Mouse (Mus musculus) T-helper 1 cell (primary cell): ENCODE results near the gene Rdh19.
"Not testable (repeated sequence)": the region's sequence is repeated elsewhere in the genome, so short reads cannot be mapped to it uniquely, and the experiment has no call there.

Experiments
- in situ Hi-C: fragments of 300-600 bp; cut with MboI, MseI; formaldehyde crosslinking; loops from one replicate; pipeline ENCODE4 v1.15.1; 2025; ENCODE audit warnings: high pct_unique_total_duplicates

Gene Rdh19

DNA sequence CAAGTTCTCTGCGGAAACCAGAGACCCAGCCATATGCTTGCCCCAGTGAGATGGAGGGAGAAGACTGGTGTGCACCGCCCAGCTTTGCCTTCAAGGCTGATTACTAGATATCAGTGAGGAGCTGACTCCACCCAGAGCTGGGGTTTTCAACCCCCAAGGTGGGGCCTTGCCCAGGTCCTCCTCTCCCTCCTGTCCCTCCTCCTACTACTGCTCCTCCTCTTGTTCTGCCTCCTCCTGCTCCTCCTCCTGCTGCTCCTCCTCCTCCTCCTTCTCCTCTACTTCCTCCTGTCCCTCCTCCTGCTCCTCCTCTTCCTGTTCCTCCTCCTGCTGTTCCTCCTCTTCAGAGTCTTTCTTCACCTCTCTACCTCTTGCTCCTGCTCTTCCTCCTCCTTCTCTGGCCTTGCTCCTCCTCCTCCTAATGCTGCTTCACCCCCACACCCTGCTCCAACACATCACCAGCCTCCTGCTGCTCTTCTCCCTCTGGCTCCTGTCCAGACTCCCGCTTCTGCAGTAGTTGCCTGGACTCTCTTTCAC is 29.5 kb downstream of the Rdh19 start:
- in situ Hi-C loops: loop anchor here (10.0 kb wide), 1 partner anchor 906 kb away; no protein-coding TSS in a partner anchor

- in situ Hi-C loops: no loop called here
Observed at GRCm38 (mm10) chr10:127881041-127881440, 31.3 kb downstream of the Rdh19 start.

GRCm38 (mm10) chr10:127886551-127886950 is 36.8 kb downstream of the Rdh19 start:
- in situ Hi-C loops: no loop called here

GRCm38 (mm10) chr10:127886971-127887370 is 37.2 kb downstream of the Rdh19 start:
- in situ Hi-C loops: no loop called here

- in situ Hi-C loops: no loop called here
Observed at GRCm38 (mm10) chr10:127888605-127889004, 38.9 kb downstream of the Rdh19 start, which contains the start of gene Rdh7. Rdh7 (minus strand) TSS chr10:127888817.

- in situ Hi-C loops: no loop called here
Observed at GRCm38 (mm10) chr10:127891481-127891880, 41.8 kb downstream of the Rdh19 start.

DNA sequence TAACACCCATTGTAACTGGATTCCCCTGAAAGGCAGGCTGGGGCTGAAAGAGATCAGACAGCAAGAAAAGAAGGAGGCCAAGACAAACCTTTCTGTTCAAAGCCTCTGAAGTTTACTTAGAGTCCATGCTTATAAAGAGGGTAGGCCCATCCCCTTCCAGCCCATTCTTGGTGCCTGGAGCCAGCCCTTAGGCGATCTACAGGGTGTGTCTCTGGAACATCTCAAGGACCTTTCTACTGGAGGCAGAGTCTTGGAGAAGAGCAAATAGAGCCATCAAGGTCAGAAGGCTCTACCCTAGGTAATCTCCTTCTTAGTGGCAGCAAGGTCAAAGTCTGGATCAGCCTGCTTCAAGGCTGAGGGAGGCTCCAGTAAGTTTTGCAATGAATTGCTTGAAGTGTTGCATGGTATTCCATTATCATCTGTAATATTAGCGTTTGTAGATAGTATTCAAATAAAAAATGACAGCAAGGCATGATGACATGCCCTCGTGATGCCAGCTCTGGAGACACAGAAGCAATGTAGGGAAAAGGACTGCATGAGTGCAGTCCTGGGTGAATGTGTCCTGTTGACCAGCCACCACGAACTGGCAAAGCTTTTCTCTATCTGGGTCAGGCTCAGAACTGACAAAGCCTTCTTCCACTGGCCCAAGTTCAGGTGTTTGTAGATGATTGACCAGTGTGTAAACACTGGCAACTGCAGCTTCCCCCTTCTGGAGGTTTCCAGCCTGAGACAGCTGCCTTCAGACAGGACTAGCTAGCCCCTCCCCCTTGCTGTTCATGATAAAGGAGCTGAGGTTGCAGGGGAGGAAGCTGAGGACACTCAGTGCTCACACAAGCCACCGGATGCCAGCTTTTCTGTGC is 43.7 kb downstream of the Rdh19 start:
- in situ Hi-C loops: not testable (repeated sequence)

DNA sequence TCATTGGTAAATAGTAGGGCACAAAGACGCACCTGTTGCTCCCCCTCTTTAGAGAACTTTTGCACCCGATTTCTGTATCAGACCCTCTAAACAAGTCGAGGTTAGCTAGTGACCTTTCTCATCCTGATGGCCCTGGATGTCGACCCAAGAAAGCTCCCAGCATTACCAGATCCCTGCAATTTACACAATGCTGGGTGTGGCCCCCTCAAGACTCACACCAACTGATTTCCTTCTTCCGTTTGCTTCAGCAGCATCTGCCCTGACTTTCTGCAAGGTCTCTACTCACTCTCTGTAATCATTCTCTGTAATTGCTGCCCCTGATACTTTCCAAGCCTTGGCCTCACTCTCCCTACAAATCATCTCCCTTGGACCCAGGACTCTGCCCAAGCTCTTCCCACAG is 47.0 kb downstream of the Rdh19 start:
- in situ Hi-C loops: no loop called here

DNA sequence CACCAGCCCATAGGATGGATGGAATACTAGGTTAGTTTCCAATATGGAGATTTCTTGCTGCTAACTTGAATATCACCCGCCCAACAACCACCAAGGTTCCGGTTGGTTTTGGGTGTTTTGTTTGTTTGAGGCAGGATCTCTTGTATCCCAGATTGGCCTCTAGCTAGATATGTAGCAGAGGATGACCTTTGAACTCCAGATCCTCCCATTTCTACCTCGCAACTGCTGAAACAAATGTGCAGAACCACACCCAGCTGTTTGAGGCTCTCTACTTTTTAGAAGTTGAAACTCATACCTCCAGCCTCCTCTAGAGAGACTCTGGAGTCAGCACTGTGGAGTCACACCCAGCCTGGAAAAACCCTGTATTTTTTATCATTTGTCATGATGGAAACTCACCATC is 47.8 kb downstream of the Rdh19 start:
- in situ Hi-C loops: no loop called here

GRCm38 (mm10) chr10:127898218-127898617 is 48.5 kb downstream of the Rdh19 start, which contains the start of gene Sdr9c7:
Sdr9c7 (plus strand) TSS chr10:127898518.
- in situ Hi-C loops: no loop called here

DNA sequence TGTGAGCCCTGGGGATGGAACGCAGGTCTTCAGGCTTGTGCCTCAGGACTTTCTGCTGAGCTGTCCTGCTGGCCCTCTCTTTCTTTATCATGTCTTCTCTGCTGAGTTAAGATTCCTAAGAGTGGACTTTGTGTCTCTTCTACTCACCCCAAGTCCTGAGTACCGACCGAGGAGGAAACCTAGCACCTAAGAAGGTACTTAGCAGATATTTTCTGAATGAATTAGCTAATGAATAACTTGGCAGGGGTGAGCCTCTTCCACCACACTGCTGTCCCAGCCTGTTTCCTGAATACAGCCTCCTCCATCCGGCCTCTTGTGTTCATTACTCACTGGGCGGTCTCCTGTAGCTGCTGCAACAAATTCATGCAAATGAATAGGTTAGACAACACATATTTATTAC is 50.1 kb downstream of the Rdh19 start:
- in situ Hi-C loops: loop anchor here (5.0 kb wide), 1 partner anchor 78 kb away; no protein-coding TSS in a partner anchor

- in situ Hi-C loops: loop anchor here (5.0 kb wide), 1 partner anchor 76 kb away; no protein-coding TSS in a partner anchor
Observed at GRCm38 (mm10) chr10:127901751-127902150, 52.0 kb downstream of the Rdh19 start.

DNA sequence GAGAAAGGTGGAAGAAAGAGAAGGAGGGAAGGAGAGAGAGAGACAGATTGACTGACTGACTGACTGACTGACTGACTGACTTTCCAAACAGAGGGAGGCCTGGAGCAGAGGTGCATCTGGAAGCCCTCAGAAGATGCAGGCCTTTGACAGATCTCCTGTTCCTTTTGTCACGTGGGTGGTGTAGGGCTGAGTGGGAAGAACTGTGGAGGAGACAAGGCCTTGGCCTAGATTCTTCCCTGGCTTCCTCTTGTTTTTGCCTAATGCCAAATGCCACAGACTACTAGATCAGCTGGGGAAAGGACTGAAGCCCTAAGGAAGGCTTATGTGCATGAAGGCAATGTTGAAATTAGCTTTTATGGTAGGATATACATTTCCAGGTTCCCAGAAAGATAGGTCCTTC is 53.4 kb downstream of the Rdh19 start:
- in situ Hi-C loops: loop anchor here (5.0 kb wide), 1 partner anchor 74 kb away; no protein-coding TSS in a partner anchor

- in situ Hi-C loops: loop anchor here (5.0 kb wide), 1 partner anchor 72 kb away; no protein-coding TSS in a partner anchor
Observed at GRCm38 (mm10) chr10:127904718-127905446, 55.2 kb downstream of the Rdh19 start.

DNA sequence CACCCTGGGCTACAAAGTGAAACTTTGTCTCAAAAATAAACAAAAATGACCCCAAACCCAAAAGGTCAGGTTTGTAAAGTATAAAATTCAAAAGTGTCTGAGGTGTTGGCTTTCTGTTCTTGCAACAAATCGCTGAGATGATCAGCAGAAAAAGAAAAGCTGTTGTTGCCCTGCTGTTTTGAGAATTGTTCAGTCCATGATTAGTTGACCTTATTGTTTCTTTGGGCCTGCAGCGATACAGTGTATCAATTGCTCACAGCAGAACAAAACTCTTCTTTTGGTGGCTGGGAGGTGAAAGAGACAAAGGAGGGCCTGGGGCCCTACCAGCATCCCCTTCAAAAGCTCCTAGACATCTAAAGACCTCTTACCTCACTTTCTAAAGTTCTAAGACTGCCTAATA is 56.4 kb downstream of the Rdh19 start:
- in situ Hi-C loops: no loop called here

DNA sequence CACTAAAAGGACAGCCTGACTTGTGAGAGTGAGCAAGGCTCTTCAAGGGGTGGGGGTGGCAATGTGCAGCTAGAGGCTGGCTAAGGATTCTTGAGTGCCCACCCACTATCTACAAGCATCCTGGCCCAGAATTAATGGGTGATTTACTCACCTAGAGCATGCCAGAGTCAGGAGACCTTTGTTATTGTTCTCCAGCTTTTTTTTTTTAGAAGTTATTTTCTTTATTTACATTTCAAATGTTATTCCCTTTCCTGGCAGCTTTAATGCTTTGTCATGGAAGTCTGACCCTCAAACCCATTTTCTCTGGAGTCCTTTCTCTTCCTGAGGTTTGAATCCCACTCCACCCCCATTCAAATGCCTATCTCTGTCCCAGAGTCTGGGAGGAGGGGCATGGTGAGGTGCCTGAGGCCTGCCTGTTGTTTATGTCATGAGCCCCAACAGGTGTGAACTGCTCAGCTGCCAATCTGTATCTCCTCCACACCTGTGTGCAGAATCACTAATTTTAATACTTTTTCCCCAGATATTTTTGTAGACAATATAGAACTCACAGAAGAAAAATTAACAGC is 57.7 kb downstream of the Rdh19 start:
- in situ Hi-C loops: no loop called here
